Mouse (Mus musculus): ENCODE data around the gene Fbxo2. TPM values are rescaled to one million over a fixed set of nuclear protein-coding genes. Genes with fewer than 3 reads are reported as not detected.

The Fbxo2 gene
- polyA plus RNA-seq, 1 experiment from 2014 or later: 7.1 TPM

GRCm38 (mm10) chr4:148128241-148128640, 32.2 kb upstream of the Fbxo2 start:
- 50% methylated on average over 1 of the region's 1 CpGs for WGBS

DNA sequence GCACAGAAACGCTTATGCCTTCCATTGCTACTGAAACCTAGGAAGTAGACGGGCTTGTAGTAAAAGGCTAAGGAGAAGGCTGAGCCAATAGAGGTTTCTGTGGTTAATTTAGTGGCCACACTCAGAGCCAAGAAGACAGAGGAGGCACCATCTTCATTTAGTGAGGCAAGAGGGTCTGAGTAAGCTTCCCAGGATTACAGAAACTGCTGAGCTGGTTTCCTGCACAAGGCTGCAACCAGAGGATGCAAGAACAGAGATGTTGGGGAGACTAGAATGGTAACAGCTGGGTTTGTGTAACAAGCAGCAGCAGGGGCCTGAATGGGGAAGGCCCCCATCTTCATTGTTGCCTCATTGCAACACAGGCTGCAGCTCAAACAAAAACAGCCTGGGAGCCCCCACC, 31.7 kb upstream of the Fbxo2 start:
- no peak for ATAC-seq (ENCODE audit: low FRiP score)
- peaks cover 5% of the 10 kb centered on the region; the same call in 1 of the 2 replicates for H3K36me3 ChIP-seq
- peak overlapping the region; percentile 85 for H3K4me3 ChIP-seq
- peaks cover 85% of the 10 kb centered on the region for H3K4me1 ChIP-seq (replicated peaks)
- peak overlapping the region; percentile 99 for H3K9ac ChIP-seq
- H3K27ac ChIP-seq: peak overlapping the region; percentile 99
- H3K4me2 ChIP-seq: peak overlapping the region; percentile 71
- 0 out of 2 replicates have a peak, but pooled peaks cover 6% of the 10 kb centered on the region for H3K27me3 ChIP-seq
- H3K9me3 ChIP-seq: no peaks in the 10 kb centered on the region
- 65% methylated on average over 2 of the region's 2 CpGs for WGBS

More at GRCm38 (mm10) chr4:148128241-148128640, 32.2 kb upstream of the Fbxo2 start:
- Histone ChIP-seq H3K9ac (peak overlapping the region; percentile 99), H3K4me3 (peak overlapping the region; percentile 85), H3K4me1 (replicated peaks) (peaks cover 90% of the 10 kb centered on the region), H3K4me2 (peak overlapping the region; percentile 71), H3K36me3 (peaks cover 5% of the 10 kb centered on the region; the same call in 1 of the 2 replicates), H3K9me3 (no peaks in the 10 kb centered on the region), H3K27me3 (0 out of 2 replicates have a peak, but pooled peaks cover 6% of the 10 kb centered on the region), H3K27ac (peak overlapping the region; percentile 99)
- no peak for ATAC-seq (ENCODE audit: low FRiP score)

GRCm38 (mm10) chr4:148130133-148130532, 30.3 kb upstream of the Fbxo2 start, which contains the start of gene Mad2l2:
Mad2l2 (plus strand) TSS chr4:148130384.
- Histone ChIP-seq H3K9ac (peak within 1 kb of the TSS; percentile 99), H3K27ac (peak within 1 kb of the TSS; percentile 99), H3K9me3 (no peaks in the 10 kb centered on the region), H3K36me3 (peaks cover 5% of the 10 kb centered on the region; the same call in 1 of the 2 replicates), H3K4me2 (peak within 1 kb of the TSS; percentile 71), H3K4me1 (replicated peaks) (peaks cover 77% of the 10 kb centered on the region), H3K27me3 (0 out of 2 replicates have a peak, but pooled peaks cover 6% of the 10 kb centered on the region), H3K4me3 (peak within 1 kb of the TSS; percentile 85)
- peak; percentile 6; the same call in 1 of the 2 replicates for ATAC-seq (ENCODE audit: low FRiP score)
- 1% methylated on average over 18 of the region's 18 CpGs for WGBS

GRCm38 (mm10) chr4:148130561-148131413, 29.6 kb upstream of the Fbxo2 start, which contains the start of gene Draxin:
Draxin (minus strand) TSS chr4:148130698.
- H3K4me1 ChIP-seq (replicated peaks): peaks cover 72% of the 10 kb centered on the region
- ATAC-seq (ENCODE audit: low FRiP score): peak; percentile 70
- H3K27ac ChIP-seq: peak within 1 kb of the TSS; percentile 99
- peak within 1 kb of the TSS; percentile 71 for H3K4me2 ChIP-seq
- H3K27me3 ChIP-seq: 0 out of 2 replicates have a peak, but pooled peaks cover 6% of the 10 kb centered on the region
- no peaks in the 10 kb centered on the region for H3K9me3 ChIP-seq
- WGBS: under 1% methylated on average over 79 of the region's 87 CpGs
- peaks cover 5% of the 10 kb centered on the region; the same call in 1 of the 2 replicates for H3K36me3 ChIP-seq
- peak within 1 kb of the TSS; percentile 99 for H3K9ac ChIP-seq
- H3K4me3 ChIP-seq: peak within 1 kb of the TSS; percentile 85

DNA sequence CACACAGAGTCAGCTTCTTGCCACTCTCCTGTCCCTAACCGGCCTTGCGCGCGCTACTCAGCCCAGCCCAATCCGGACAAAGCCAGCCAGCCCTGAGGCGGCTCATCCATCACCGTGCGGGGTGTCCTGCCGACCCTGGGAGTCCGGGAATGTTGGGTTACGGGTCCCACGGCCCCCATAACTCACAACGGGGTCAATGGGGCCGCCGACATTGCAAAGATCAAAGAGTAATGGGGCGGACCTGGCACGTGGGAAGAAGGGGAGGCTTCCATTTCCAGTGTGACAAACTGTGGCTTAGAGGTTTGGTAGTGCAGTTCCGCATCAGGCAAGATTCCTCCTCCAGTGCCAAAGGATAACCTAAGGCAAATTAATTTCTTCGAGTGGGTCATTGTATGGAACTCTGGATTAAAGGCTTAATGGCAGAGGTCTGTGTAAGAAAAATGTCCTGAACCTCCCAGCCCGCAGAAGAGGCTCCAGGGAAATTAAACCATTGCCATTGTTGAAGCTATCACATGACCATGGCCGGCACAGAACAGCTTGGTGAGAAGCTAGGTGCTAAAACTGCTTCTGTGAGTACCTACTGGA, 28.8 kb upstream of the Fbxo2 start:
- H3K27ac ChIP-seq: peak overlapping the region; percentile 99
- peak overlapping the region; percentile 71 for H3K4me2 ChIP-seq
- H3K36me3 ChIP-seq: peaks cover 5% of the 10 kb centered on the region; the same call in 1 of the 2 replicates
- no peaks in the 10 kb centered on the region for H3K9me3 ChIP-seq
- ATAC-seq (ENCODE audit: low FRiP score): peak; percentile 70
- peak overlapping the region; percentile 99 for H3K9ac ChIP-seq
- H3K27me3 ChIP-seq: 0 out of 2 replicates have a peak, but pooled peaks cover 6% of the 10 kb centered on the region
- 0% methylated on average over 21 of the region's 21 CpGs for WGBS
- H3K4me3 ChIP-seq: peak overlapping the region; percentile 85
- H3K4me1 ChIP-seq (replicated peaks): peaks cover 64% of the 10 kb centered on the region

- WGBS: 82% methylated on average over 8 of the region's 8 CpGs
Measured at GRCm38 (mm10) chr4:148134988-148135387, 25.4 kb upstream of the Fbxo2 start.

DNA sequence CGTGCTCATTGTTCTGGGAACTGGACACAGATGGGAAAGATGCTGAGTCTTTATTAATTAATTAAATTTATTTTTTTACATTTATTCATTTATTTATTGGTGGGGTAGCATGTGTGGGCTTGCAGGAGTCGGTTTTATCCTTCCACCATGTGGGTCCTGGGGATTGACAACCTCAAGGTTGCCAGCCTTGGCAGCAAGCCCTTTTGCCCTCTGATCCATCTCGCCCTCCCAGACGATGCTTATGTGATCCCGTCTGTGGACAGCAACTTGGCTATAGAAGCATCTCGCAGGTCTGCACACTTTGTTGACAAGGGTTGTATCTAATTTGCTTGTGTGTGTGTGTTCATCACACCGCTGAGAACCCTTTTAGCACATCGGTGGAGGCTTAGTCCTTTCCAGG, 22.9 kb upstream of the Fbxo2 start:
- H3K9me3 ChIP-seq: no peaks in the 10 kb centered on the region
- ATAC-seq (ENCODE audit: low FRiP score): no peak
- H3K36me3 ChIP-seq: no peaks in the 10 kb centered on the region
- H3K27ac ChIP-seq: no peak overlapping the region
- H3K9ac ChIP-seq: no peak overlapping the region
- WGBS: 65% methylated on average over 8 of the region's 8 CpGs
- H3K4me2 ChIP-seq: no peak overlapping the region
- H3K4me1 ChIP-seq (replicated peaks): peaks cover 49% of the 10 kb centered on the region
- H3K27me3 ChIP-seq: no peaks in the 10 kb centered on the region
- H3K4me3 ChIP-seq: no peak overlapping the region

More at GRCm38 (mm10) chr4:148134988-148135387, 25.4 kb upstream of the Fbxo2 start:
- Histone ChIP-seq H3K27me3 (0 out of 2 replicates have a peak, but pooled peaks cover 6% of the 10 kb centered on the region), H3K36me3 (no peaks in the 10 kb centered on the region), H3K9me3 (no peaks in the 10 kb centered on the region), H3K27ac (no peak overlapping the region), H3K4me1 (replicated peaks) (peaks cover 59% of the 10 kb centered on the region), H3K9ac (no peak overlapping the region), H3K4me3 (no peak overlapping the region), H3K4me2 (no peak overlapping the region)
- no peak for ATAC-seq (ENCODE audit: low FRiP score)

- ATAC-seq (ENCODE audit: low FRiP score): peak; percentile 17
- H3K4me2 ChIP-seq: peak overlapping the region; percentile 82
- peaks cover 17% of the 10 kb centered on the region for H3K36me3 ChIP-seq
Measured at GRCm38 (mm10) chr4:148139767-148140097, 20.7 kb upstream of the Fbxo2 start.

GRCm38 (mm10) chr4:148140098-148141011, 20.1 kb upstream of the Fbxo2 start:
- under 1% methylated on average over 65 of the region's 65 CpGs for WGBS
- H3K27ac ChIP-seq: peak overlapping the region; percentile 92
- H3K36me3 ChIP-seq: peaks cover 23% of the 10 kb centered on the region
- peaks cover 36% of the 10 kb centered on the region for H3K4me1 ChIP-seq (replicated peaks)
- H3K9me3 ChIP-seq: no peaks in the 10 kb centered on the region
- H3K9ac ChIP-seq: peak overlapping the region; percentile 80
- peak overlapping the region; percentile 63 for H3K4me3 ChIP-seq
- H3K27me3 ChIP-seq: no peaks in the 10 kb centered on the region
- peak; percentile 94 for ATAC-seq (ENCODE audit: low FRiP score)
- H3K4me2 ChIP-seq: peak overlapping the region; percentile 82

More at GRCm38 (mm10) chr4:148139767-148140097, 20.7 kb upstream of the Fbxo2 start:
- Histone ChIP-seq H3K4me3 (peak overlapping the region; percentile 63), H3K9ac (peak overlapping the region; percentile 80), H3K27me3 (no peaks in the 10 kb centered on the region), H3K9me3 (no peaks in the 10 kb centered on the region), H3K4me1 (replicated peaks) (peaks cover 41% of the 10 kb centered on the region), H3K27ac (peak overlapping the region; percentile 92)
- WGBS: under 1% methylated on average over 12 of the region's 12 CpGs

DNA sequence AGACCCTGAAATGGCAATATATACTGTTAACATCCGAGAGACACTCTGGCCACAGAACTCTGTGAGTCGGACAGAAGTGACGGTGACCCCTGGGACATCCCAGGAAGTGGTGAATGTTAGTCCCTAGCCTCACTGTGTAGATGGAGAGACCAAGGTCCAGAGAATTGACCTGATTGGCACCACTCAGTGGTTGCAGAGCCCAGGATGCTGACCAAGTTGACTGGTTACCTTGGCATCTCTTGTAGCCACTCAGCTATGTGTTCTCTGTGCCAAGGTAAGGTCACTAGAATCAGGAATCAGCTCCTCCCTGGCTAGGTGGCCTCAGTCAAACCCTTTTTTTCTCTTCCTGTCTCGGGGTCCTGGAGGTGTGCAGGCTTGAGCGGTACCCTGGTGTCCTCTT, 16.7 kb upstream of the Fbxo2 start:
- no peak overlapping the region for H3K4me3 ChIP-seq
- no peaks in the 10 kb centered on the region for H3K27me3 ChIP-seq
- H3K36me3 ChIP-seq: peaks cover 47% of the 10 kb centered on the region
- H3K4me1 ChIP-seq (replicated peaks): peaks cover 19% of the 10 kb centered on the region
- ATAC-seq (ENCODE audit: low FRiP score): no peak
- 93% methylated on average over 5 of the region's 5 CpGs for WGBS
- no peak overlapping the region for H3K4me2 ChIP-seq
- H3K27ac ChIP-seq: no peak overlapping the region
- no peaks in the 10 kb centered on the region for H3K9me3 ChIP-seq
- H3K9ac ChIP-seq: 0 out of 2 replicates have a peak overlapping the region, but pooled peaks have one; percentile 29

GRCm38 (mm10) chr4:148147714-148148113, 12.7 kb upstream of the Fbxo2 start:
- H3K9me3 ChIP-seq: no peaks in the 10 kb centered on the region
- WGBS: 89% methylated on average over 2 of the region's 2 CpGs
- H3K4me2 ChIP-seq: no peak overlapping the region
- H3K4me1 ChIP-seq (replicated peaks): peaks cover 13% of the 10 kb centered on the region
- H3K27ac ChIP-seq: no peak overlapping the region
- no peak overlapping the region for H3K4me3 ChIP-seq
- peaks cover 53% of the 10 kb centered on the region for H3K36me3 ChIP-seq
- H3K27me3 ChIP-seq: no peaks in the 10 kb centered on the region
- no peak overlapping the region for H3K9ac ChIP-seq
- no peak for ATAC-seq (ENCODE audit: low FRiP score)

All from hindbrain, embryonic 13.5 days (tissue).